Mouse (Mus musculus) embryonic facial prominence, embryonic 12.5 days (tissue): ENCODE measurements around the gene Smim22. TPM values are rescaled to one million over a fixed set of nuclear protein-coding genes. Genes with fewer than 3 reads are reported as not detected.

Experiments used
- ATAC-seq: fragments of 200-750 bp; cut with Nextera tagmentation; 2 replicates; pipeline ENCODE4 v1.8.0; 2017; ENCODE audit not compliant: insufficient number of reproducible peaks, insufficient read depth, low FRiP score, low TSS enrichment
- H3K27ac ChIP-seq: fragments of 300-500 bp; sonication (generic); 2 replicates; pipeline ENCODE4 v1.5.1; 2016; ENCODE audit warnings: mild to moderate bottlenecking
- H3K27me3 ChIP-seq: fragments of 300-500 bp; sonication (generic); 2 replicates; pipeline ENCODE4 v1.6.1; 2016; ENCODE audit warnings: mild to moderate bottlenecking, moderate library complexity
- H3K36me3 ChIP-seq: fragments of 300-500 bp; sonication (generic); 2 replicates; pipeline ENCODE4 v1.6.1; 2016; ENCODE audit warnings: mild to moderate bottlenecking
- H3K4me1 ChIP-seq: fragments of 300-500 bp; sonication (generic); 2 replicates; pipeline ENCODE4 v1.6.1; 2016
- H3K4me2 ChIP-seq: fragments of 300-500 bp; sonication (generic); replicated peaks from 2 replicates; pipeline ENCODE4 v1.6.1; 2016; ENCODE audit warnings: mild to moderate bottlenecking, moderate library complexity
- H3K4me3 ChIP-seq: fragments of 300-500 bp; sonication (generic); 2 replicates; pipeline ENCODE4 v1.5.1; 2016; ENCODE audit warnings: mild to moderate bottlenecking
- H3K9ac ChIP-seq: fragments of 300-500 bp; sonication (generic); 2 replicates; pipeline ENCODE4 v1.6.1; 2016; ENCODE audit warnings: mild to moderate bottlenecking, moderate library complexity
- H3K9me3 ChIP-seq: fragments of 300-500 bp; sonication (generic); 2 replicates; pipeline ENCODE4 v1.6.1; 2016; ENCODE audit warnings: mild to moderate bottlenecking, moderate library complexity
- WGBS: fragments of 180-500 bp; shearing (Covaris S2); methylation state at CpG from one replicate; pipeline ENCODE4 v1.1.7; 2016; 5-methylcytosine and 5-hydroxymethylcytosine counted together
- polyA plus RNA-seq: library from polyadenylated mRNA; unstranded; fragments of >200 nt; fragmentation: Nextera tagmentation; extraction: Ambion mirVana; gene quantifications from 2 replicates; pipeline ENCODE4 v1.2.1, GENCODE M21; 2016

The Smim22 gene
- polyA plus RNA-seq, 1 experiment from 2014 or later, result 3.6 TPM

DNA sequence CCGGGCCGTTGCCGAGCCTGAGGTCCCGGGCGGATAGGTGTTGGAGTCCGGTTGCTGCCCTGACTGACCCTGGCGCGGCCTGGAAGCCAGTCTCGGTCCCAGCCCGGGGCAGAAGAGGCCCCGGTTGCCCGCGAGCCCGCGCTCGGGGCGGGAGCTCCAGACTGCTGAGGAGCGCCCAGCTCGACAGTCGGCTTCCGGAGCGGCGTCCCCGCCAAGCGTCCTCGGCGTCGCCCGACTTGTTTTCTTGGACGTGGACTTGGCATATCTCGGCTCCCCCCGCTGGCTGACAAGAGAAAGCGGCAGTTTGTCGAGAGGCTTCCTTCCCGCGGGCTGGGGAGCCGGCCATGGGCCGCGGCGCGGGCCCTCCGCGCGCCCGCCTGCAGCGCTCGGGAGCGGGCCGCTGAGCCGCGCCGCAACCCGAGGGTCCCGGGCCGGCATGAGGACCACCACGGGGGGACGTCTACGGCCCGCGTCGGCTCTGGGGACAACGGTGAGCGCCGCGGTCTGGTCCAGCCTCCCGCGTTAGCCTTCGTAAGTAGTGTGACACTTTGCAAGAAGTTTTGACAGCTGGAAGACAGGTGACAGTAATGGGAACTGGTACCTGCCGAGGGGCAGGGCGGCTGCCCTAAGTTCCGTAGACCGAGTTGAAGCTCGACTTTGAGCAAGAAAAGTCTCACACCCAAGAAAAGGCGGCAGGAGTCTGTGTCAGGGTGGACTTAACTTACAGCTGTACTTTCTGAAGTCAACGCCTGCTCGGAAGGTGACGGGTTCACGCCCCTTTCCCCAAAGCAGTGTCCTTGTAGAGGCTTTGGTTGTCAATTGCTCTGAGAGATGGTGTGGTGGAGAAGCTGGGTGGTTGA, 43.4 kb downstream of the Smim22 start:
- H3K9me3 ChIP-seq, result no peaks in the 10 kb centered on the region
- no peaks in the 10 kb centered on the region for H3K27me3 ChIP-seq
- peaks cover 34% of the 10 kb centered on the region for H3K36me3 ChIP-seq
- peak overlapping the region; percentile 87 for H3K9ac ChIP-seq
- under 1% methylated on average over 77 of the region's 78 CpGs for WGBS
- peak overlapping the region; percentile 99 for H3K4me3 ChIP-seq
- ATAC-seq, result peak; percentile 76
- H3K4me1 ChIP-seq, result peaks cover 18% of the 10 kb centered on the region
- peak overlapping the region; percentile 80 for H3K4me2 ChIP-seq
- H3K27ac ChIP-seq, result peak overlapping the region; percentile 93

Other genes with a start within 250 kb of the Smim22 start
- gene Cdip1, start 217.0 kb upstream of the Smim22 start, polyA plus RNA-seq, result 96.8 and 99.7 TPM in 2 replicates
- gene 4930562C15Rik, start 171.9 kb upstream of the Smim22 start, polyA plus RNA-seq, result 0.50 and 0.67 TPM in 2 replicates
- 31.2 and 32.7 TPM in 2 replicates for gene Ubald1, start 127.0 kb upstream of the Smim22 start, polyA plus RNA-seq
- gene Mgrn1, start 121.0 kb upstream of the Smim22 start, polyA plus RNA-seq, result 91.9 and 93.4 TPM in 2 replicates
- 171 and 177 TPM in 2 replicates for gene Nudt16l1, start 68.5 kb upstream of the Smim22 start, polyA plus RNA-seq
- gene Anks3, start 43.1 kb upstream of the Smim22 start, polyA plus RNA-seq, result 64.3 and 69.2 TPM in 2 replicates
- not detected in 2 replicates for gene Sept12, start 9.4 kb upstream of the Smim22 start, polyA plus RNA-seq
- gene Rogdi, start 6.3 kb downstream of the Smim22 start, polyA plus RNA-seq, result 65.1 and 74.9 TPM in 2 replicates
- gene Glyr1, start 42.6 kb downstream of the Smim22 start, polyA plus RNA-seq, result 169 and 172 TPM in 2 replicates
- 26.9 and 27.0 TPM in 2 replicates for gene Ubn1, start 42.8 kb downstream of the Smim22 start, polyA plus RNA-seq
- gene Ppl, start 125.1 kb downstream of the Smim22 start, polyA plus RNA-seq, result 3.2 and 3.3 TPM in 2 replicates
- 0.13 TPM in 1 of 2 replicates, not detected in the other for gene Sec14l5, start 139.8 kb downstream of the Smim22 start, polyA plus RNA-seq
- 14.6 and 17.1 TPM in 2 replicates for gene Nagpa, start 196.7 kb downstream of the Smim22 start, polyA plus RNA-seq
- 2.1 and 2.3 TPM in 2 replicates for gene AU021092, start 215.0 kb downstream of the Smim22 start, polyA plus RNA-seq
- 30.8 and 31.3 TPM in 2 replicates for gene Alg1, start 226.3 kb downstream of the Smim22 start, polyA plus RNA-seq
- 14.7 and 15.3 TPM in 2 replicates for gene Eef2kmt, start 248.7 kb downstream of the Smim22 start, polyA plus RNA-seq